Mouse (Mus musculus) adrenal gland, postnatal 14 days (tissue): ENCODE measurements around the gene Dexi. TPM values are rescaled to one million over a fixed set of nuclear protein-coding genes. Genes with fewer than 3 reads are reported as not detected.

ENCODE experiments used
- DNase-seq: peaks from one replicate; pipeline ENCODE4 v3.0.0; 2021; ENCODE audit warnings: mixed read lengths
- total RNA-seq: library from RNA; stranded (reverse); gene quantifications from 2 replicates; pipeline ENCODE4 v1.2.3, GENCODE M21; 2021

Dexi gene
- total RNA-seq, 1 experiment from 2014 or later = 17.4 TPM

DNA sequence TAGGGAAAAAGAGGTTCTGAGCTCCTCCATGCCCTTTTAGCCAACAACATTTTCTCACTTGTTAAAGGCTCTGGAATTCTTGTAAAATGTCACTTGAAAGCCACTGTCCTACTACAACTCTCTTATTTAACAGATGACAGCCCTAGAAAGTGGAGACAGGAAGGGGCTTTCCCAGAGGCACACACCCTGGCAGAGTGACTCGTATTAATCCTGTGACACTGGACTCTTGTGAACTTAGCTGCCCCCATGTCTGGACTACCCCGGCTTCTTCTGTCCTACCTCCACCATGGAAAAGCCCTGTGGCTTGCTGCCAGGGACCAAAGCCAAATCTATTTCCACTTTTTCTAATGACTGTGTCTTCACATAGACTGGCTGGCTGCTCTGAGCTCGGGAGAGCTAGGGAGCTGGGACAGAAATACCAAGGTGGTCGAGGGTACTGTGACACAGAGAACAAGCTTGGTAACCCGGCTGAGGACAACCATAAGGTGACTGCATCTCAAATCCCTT is 44.7 kb downstream of the Dexi start:
- DNase-seq = no peak

- no peak for DNase-seq
Observed at GRCm38 (mm10) chr16:10495824-10496298, 47.0 kb downstream of the Dexi start.

- DNase-seq = no peak
Observed at GRCm38 (mm10) chr16:10492587-10492986, 50.3 kb downstream of the Dexi start.

DNA sequence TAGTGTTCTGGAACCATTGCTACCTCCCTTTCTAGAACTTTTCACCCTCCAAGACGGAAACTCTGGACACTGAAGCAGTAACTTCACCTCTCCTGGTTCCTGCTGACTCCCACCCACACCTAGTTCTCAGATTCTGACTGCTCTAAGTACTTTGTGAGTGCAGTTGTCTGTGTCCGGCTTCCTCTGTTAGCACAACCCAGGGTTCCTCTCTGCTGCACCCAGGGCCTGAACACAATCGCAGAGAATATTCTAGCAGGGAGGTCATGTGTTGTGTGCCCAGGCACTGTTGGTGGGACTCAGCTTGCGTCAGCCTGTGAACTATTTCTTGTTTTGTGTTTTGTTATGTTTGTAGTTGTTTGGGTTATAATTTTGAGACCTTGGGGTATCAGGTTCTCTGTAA is 51.1 kb downstream of the Dexi start:
- DNase-seq = no peak

DNA sequence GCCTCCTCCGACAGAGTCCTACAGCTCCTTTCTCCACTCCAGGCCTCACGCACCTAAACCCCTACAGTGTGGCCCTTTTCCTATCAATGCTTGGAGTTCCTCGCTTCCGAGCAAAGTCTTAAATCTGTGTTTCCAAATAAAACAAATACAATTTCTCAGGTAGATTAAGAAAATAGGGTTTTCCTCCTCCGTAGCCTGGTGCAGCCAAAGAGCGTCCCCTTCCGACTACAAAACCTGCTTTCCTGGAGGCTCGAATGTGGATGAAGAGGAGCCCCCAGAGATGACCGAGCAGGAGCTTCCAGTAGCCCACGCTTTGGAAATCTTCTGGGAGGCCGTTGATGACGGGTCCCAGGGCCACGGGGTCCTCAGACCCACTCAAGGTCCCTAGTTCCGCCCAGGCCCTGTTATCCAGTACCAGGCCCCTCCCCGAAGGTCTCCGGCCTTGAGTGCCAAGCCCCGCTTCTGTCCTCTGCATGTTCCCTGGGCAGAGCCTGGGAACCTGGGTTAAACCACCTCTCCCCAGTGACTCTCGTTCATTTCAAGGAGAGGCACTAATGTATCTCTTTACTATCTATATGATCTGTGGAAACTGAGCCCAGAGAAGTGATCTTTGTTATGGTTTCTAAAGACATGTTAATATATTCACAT is 52.2 kb downstream of the Dexi start:
- DNase-seq = no peak

DNA sequence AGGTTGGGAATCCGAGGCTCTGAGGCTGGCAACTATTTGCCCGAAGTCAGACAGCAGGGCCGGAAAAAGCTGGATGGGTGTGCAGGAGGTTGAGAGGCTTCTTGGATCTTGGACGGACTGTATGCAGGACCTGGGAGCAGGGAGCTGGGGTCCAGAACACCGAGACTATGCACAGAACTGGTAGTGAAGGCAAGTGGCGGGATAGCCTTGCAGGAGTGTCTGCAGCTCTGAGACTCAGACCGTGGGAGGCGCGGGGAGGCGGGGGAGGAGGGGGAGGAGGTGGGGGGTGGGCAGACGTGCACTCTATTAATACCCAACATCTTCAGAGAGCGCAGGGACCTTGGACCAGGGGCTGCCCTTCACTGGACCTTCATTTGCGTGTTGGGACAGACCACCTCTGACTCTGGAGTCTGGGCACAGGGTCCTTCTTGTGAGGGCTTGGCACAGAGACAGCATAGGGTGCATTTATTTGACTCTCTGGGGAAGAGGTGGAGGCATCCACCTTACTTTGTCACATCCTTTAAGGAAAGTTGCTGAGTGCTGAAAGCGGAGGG is 52.9 kb downstream of the Dexi start:
- DNase-seq = no peak

DNA sequence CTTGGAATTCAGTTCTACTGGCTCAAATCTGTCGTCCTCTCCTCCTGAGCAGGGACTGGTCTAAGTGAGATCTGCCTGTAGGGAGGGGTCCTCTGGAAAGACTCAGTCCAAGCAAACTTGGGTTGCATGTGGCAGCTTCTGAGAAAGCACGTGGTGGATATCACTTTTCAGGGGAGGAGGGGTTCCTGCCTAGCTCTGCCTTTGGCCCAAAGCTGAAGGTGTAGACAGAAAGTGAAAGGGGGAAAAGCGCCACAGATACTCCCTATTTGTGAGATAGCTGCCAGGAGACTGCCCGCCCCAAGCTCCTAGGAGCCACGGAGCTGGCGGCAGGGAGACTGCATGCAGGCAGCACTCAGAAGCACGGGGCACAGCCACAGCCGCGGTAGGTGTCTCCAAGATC is 53.4 kb downstream of the Dexi start:
- DNase-seq = no peak

DNA sequence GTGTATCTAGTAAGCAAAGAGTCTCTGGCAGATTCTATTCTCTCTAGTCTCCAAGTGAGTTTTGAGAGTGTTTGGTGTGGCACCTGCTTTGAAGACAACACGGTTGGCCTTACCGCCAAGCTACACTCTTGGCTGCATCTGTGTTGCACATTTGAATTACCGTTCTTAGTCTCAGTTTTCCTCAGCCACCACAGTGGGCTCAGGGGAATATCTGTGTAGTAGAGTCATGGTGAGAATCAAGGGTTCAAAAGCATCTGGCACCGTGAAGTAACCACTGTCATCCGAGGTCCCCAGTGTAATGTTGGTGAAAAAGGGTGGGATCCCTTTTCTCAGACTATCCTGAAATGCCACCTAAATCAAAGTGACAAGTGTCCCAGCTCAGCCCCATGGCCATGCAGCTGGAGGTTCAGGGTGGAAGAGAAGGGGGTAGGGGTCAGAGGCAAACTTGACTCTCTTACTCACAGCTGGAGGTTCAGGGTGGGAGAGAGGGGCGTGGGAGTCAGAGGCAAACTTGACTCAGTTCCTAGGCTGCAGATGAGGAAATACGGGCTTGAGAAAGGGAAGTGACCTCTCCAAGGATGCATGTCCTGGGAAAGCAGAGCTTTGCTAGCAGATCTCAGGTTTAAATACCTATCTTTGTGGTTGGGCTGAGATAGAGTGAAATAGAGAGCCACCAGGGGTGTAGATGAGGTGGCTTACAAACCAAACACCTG is 53.9 kb downstream of the Dexi start:
- DNase-seq = no peak

GRCm38 (mm10) chr16:10487895-10488493 is 54.9 kb downstream of the Dexi start:
- no peak for DNase-seq

- no peak for DNase-seq
Observed at GRCm38 (mm10) chr16:10486993-10487392, 55.9 kb downstream of the Dexi start.

GRCm38 (mm10) chr16:10482343-10482742 is 60.5 kb downstream of the Dexi start:
- no peak for DNase-seq

- DNase-seq = no peak
Observed at GRCm38 (mm10) chr16:10479857-10480256, 63.0 kb downstream of the Dexi start, which contains the start of gene Ciita. Gene Ciita, plus strand, starts transcription at chr16:10480059.

- DNase-seq = no peak
Observed at GRCm38 (mm10) chr16:10475919-10476318, 66.9 kb downstream of the Dexi start.

DNA sequence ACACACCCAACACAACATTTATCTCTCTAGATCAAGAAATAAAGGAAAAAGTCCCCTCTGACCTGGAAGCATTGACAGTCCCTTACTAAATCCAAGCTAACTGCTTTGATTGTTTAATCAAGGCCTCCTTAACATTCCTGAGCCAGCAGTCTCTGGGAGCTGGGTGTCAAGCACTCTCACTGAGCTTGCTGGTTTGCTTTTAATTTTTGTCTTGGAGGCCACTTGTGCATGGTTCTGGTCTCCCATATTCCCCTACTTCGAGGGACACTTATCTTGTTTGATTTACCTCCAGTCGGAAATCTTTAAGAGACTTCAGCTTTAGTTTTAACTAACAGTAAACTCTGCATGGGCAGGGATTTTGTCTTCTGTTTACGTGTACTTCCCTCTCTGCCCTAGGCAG is 67.9 kb downstream of the Dexi start:
- no peak for DNase-seq

- no peak for DNase-seq
Observed at GRCm38 (mm10) chr16:10471950-10472349, 70.9 kb downstream of the Dexi start.

DNA sequence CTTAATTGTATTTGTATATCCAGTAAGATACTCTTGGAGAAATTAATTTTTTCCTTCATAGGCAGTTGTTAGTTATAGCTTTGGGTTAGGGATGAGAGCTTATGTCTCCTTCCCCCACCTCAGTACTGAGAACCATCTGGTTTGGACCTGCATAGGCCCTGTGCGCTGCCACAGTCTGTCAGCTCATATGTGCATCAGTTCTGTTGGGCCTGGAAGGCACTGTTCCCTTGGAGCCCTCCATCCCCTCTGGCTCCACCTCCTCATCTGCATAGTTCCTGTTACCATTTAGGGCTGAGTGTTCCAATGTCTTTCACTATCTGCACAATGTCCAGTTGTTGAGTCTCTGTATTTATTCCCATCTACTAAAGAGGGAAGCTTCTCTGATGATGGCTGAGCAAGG is 74.7 kb downstream of the Dexi start:
- DNase-seq = no peak

DNA sequence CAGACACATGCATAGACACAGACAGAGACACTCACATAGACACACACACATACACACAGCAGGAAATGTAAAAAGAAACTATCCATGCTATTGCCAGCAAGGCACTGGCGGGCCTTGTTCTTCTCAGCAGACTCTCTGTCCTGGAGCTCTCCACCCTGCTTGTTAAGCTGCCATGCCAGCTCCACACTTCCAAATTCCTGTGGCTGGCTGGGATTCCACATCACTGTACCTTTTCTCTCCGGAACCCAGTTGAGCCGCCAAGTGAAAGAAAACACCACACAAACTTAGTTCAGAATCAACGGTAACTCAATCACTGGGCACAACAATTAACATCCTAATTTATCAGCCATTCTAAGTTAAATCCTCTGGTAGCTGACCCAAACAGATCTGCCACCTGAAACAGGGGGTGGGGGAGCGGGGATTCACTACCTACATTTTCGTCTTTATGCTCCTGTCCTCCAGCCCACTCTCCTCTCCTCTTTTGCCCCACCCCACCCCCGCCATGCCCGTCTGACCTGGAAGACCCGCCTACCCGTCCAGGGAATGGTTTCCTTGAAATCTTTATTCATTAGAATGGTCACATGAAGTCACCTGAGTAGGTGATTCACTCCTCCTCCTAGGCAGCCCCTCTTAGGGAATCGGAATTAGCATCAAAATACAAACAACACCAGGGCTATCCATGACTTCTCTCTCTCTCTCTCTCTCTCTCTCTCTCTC is 75.3 kb downstream of the Dexi start:
- no peak for DNase-seq

- DNase-seq = no peak
Observed at GRCm38 (mm10) chr16:10465011-10465681, 77.7 kb downstream of the Dexi start.

DNA sequence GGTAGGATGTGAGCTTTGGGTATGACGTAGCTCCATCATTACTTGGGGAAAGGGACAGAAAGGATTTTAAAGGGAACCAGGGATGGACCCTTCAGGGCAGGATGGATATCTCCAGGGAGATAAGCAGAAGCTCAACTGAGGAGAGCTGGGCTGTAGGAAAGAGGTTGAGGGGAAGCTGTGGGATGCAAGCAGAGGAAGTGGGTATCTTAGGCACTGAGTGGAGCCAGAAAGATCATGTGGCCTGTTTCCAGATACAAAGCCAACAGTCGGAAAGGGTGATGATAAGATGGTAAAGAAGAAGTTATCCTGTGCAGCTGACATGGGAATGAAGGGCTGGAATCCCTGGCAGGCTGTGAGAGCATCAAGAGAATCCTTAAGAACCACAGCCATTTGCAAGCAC is 81.7 kb downstream of the Dexi start:
- DNase-seq = no peak

GRCm38 (mm10) chr16:10460188-10460587 is 82.7 kb downstream of the Dexi start:
- no peak for DNase-seq

DNA sequence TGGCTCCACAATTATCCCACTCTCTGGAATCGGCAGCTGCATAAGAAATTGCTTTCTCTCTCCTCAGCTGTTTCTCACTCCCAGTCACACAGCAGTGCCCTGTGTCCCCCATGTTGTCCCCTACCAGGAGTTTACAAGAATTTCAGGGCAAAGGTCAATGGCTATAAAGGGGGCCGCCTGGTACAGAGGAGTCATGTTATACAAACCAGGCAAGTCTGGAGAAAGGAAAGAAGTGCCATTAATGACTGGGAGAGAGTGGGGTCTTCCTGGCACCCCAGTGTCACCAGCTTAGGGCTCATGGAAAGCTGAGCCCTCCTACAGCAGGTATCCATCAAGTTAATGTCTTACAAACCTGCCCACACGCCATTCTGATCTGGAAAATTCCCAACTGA is 88.3 kb downstream of the Dexi start:
- DNase-seq = no peak
